Mouse (Mus musculus): ENCODE results near the gene Zfp60.

DNA sequence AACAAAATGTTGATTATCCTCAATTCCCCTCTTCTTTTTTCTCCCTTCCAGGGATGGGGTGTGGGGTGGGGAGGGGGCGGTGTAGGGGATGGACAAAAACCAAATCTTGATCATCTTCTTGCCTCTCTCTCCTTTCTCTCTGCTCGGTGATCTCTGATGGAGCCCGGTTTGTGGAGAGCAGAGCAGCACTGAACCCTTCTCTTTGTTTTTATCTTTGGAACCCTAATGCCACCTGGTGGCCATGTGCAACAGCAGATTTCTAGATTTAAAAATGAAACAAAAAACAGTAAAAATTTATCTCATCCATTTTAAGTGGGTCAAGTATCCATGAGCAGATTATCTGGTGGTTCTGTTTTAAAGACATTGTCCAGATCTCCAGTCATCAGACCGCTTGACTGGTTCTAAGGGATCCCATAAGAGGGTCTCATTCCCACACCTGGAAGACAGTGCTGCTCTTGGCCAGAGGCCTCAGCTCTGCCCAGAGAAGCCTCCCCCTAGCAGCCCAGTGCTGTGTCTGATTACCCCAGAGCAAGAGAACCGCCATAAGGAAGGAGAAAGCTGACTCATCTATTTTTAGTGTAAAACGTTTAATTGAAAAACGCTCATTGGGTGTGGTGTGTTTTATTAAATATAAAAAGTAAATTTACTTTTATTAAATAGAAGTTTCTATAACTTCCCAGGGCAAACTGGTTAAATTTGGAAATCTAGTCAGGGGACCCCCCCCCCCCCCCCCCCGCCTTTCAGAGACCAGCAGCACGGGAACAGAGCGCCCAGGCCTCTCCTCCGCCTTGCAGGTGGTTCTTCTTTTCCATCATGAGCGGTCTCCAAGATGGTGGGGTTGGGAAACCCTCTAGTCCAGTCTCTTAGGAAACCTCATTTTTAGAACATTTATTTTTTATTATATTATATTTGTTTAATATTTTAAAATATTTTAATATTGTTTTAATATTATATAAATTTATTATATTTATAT is 5.3 kb upstream of the Zfp60 start:
- TF ChIP-seq POLR2A (IDR thresholded peaks at IDR 0.05; ENCODE audit: insufficient read depth, low read length): no peak
- no peak for TF ChIP-seq EP300 (IDR thresholded peaks at IDR 0.05; ENCODE audit: insufficient read depth, low read depth, low read length)

Measured in ES-Bruce4 (cell line).